Mouse (Mus musculus) liver, embryonic 13.5 days (tissue): ENCODE data around the gene Abcd1. TPM values are rescaled to one million over a fixed set of nuclear protein-coding genes. Genes with fewer than 3 reads are reported as not detected.

Experiments used
- ATAC-seq: fragments of 200-750 bp; cut with Nextera tagmentation; 2 replicates; pipeline ENCODE4 v1.8.0; 2017; ENCODE audit warnings: low read depth, mild to moderate bottlenecking, moderate number of reproducible peaks, moderate library complexity
- DNase-seq: peaks from one replicate; pipeline ENCODE4 v3.0.0; 2022
- H3K27ac ChIP-seq: fragments of 300-500 bp; sonication (generic); 2 replicates; pipeline ENCODE4 v1.5.1; 2015; ENCODE audit warnings: moderate library complexity, mild to moderate bottlenecking, inconsistent platforms
- H3K27me3 ChIP-seq: fragments of 300-500 bp; sonication (generic); 2 replicates; pipeline ENCODE4 v1.6.1; 2015; ENCODE audit warnings: mild to moderate bottlenecking, inconsistent platforms
- H3K36me3 ChIP-seq: fragments of 300-500 bp; sonication (generic); 2 replicates; pipeline ENCODE4 v1.6.1; 2015; ENCODE audit warnings: mild to moderate bottlenecking, inconsistent platforms
- H3K4me1 ChIP-seq: fragments of 300-500 bp; sonication (generic); replicated peaks from 2 replicates; pipeline ENCODE4 v1.6.1; 2015; ENCODE audit warnings: inconsistent platforms
- H3K4me2 ChIP-seq: fragments of 300-500 bp; sonication (generic); 2 replicates; pipeline ENCODE4 v1.6.1; 2015; ENCODE audit warnings: inconsistent platforms, mild to moderate bottlenecking, moderate library complexity
- H3K4me3 ChIP-seq: fragments of 300-500 bp; sonication (generic); replicated peaks from 2 replicates; pipeline ENCODE4 v1.5.1; 2015; ENCODE audit warnings: mild to moderate bottlenecking, inconsistent platforms
- H3K9ac ChIP-seq: fragments of 300-500 bp; sonication (generic); 2 replicates; pipeline ENCODE4 v1.6.1; 2015; ENCODE audit warnings: mild to moderate bottlenecking, inconsistent platforms
- H3K9me3 ChIP-seq: fragments of 300-500 bp; sonication (generic); replicated peaks from 2 replicates; pipeline ENCODE4 v1.6.1; 2016; ENCODE audit warnings: inconsistent platforms
- WGBS: fragments of 180-500 bp; shearing (Covaris S2); methylation state at CpG from one replicate; pipeline ENCODE4 v1.1.7; 2015; ENCODE audit not compliant: insufficient replicate concordance; 5-methylcytosine and 5-hydroxymethylcytosine counted together
- polyA plus RNA-seq: library from polyadenylated mRNA; unstranded; fragments of >200 nt; fragmentation: Nextera tagmentation; extraction: Ambion mirVana; gene quantifications from 2 replicates; pipeline ENCODE4 v1.2.1, GENCODE M21; 2015

Abcd1 gene
- polyA plus RNA-seq = 7.2 and 7.5 TPM in 2 replicates

GRCm38 (mm10) chrX:73716109-73716661 lies at the start of gene Abcd1, which contains the start of gene Bcap31:
Abcd1 (plus strand) TSS chrX:73716597.
Bcap31 (minus strand) TSS chrX:73716175.
- Histone ChIP-seq H3K4me2 (peak within 1 kb of the TSS; percentile 83), H3K27ac (peak within 1 kb of the TSS; percentile 90), H3K27me3 (no peaks in the 10 kb centered on the region), H3K4me3 (peak within 1 kb of the TSS; percentile 70), H3K36me3 (peaks cover 16% of the 10 kb centered on the region), H3K9me3 (no peaks in the 10 kb centered on the region), H3K4me1 (peaks cover 43% of the 10 kb centered on the region), H3K9ac (peak within 1 kb of the TSS; percentile 84)
- 13% methylated on average over 44 of the region's 45 CpGs for WGBS
- ATAC-seq (peak; percentile 89), DNase-seq (peak; percentile 91)

- no peaks in the 10 kb centered on the region for H3K9me3 ChIP-seq
- H3K4me1 ChIP-seq = no peaks in the 10 kb centered on the region
- 48% methylated on average over 4 of the region's 4 CpGs for WGBS
- ATAC-seq (peak; percentile 41; the same call in 1 of the 2 replicates), DNase-seq (peak; percentile 13)
- H3K4me3 ChIP-seq = no peak overlapping the region
- H3K9ac ChIP-seq = no peak overlapping the region
- no peaks in the 10 kb centered on the region for H3K36me3 ChIP-seq
- H3K4me2 ChIP-seq = no peak overlapping the region
- peaks cover 36% of the 10 kb centered on the region for H3K27me3 ChIP-seq
- H3K27ac ChIP-seq = no peak overlapping the region
Observed at GRCm38 (mm10) chrX:73672031-73672431, 44.4 kb upstream of the Abcd1 start.

GRCm38 (mm10) chrX:73672879-73673618 lies 43.3 kb upstream of the Abcd1 start, which contains the start of gene Slc6a8:
Slc6a8 (plus strand) TSS chrX:73673150.
- no peak for DNase-seq
- no peak within 1 kb of the TSS for H3K27ac ChIP-seq
- no peaks in the 10 kb centered on the region for H3K36me3 ChIP-seq
- ATAC-seq = peak; percentile 62
- peak within 1 kb of the TSS; percentile 72 for H3K4me2 ChIP-seq
- H3K9me3 ChIP-seq = no peaks in the 10 kb centered on the region
- H3K4me3 ChIP-seq = peak within 1 kb of the TSS; percentile 56
- peaks cover 36% of the 10 kb centered on the region for H3K27me3 ChIP-seq
- H3K4me1 ChIP-seq = no peaks in the 10 kb centered on the region
- peak within 1 kb of the TSS; percentile 64 for H3K9ac ChIP-seq
- 12% methylated on average over 61 of the region's 72 CpGs for WGBS

- H3K9ac ChIP-seq = peak overlapping the region; percentile 64
Observed at GRCm38 (mm10) chrX:73673619-73673967, 42.8 kb upstream of the Abcd1 start.

GRCm38 (mm10) chrX:73673968-73674661 lies 42.3 kb upstream of the Abcd1 start:
- Histone ChIP-seq H3K27me3 (peaks cover 36% of the 10 kb centered on the region), H3K4me1 (no peaks in the 10 kb centered on the region), H3K27ac (no peak overlapping the region), H3K36me3 (no peaks in the 10 kb centered on the region), H3K4me2 (peak overlapping the region; percentile 72), H3K4me3 (peak overlapping the region; percentile 56), H3K9ac (peak overlapping the region; percentile 64; the same call in 1 of the 2 replicates), H3K9me3 (no peaks in the 10 kb centered on the region)
- 37% methylated on average over 19 of the region's 20 CpGs for WGBS
- DNase-seq (no peak), ATAC-seq (0 out of 2 replicates have a peak, but pooled peaks have one; percentile 24)

More at GRCm38 (mm10) chrX:73673619-73673967, 42.8 kb upstream of the Abcd1 start:
- Histone ChIP-seq H3K4me3 (peak overlapping the region; percentile 56), H3K4me1 (no peaks in the 10 kb centered on the region), H3K9me3 (no peaks in the 10 kb centered on the region), H3K27me3 (peaks cover 36% of the 10 kb centered on the region), H3K4me2 (peak overlapping the region; percentile 72), H3K36me3 (no peaks in the 10 kb centered on the region), H3K27ac (no peak overlapping the region)
- 22% methylated on average over 32 of the region's 42 CpGs for WGBS
- no peak for DNase-seq
- no peak for ATAC-seq

GRCm38 (mm10) chrX:73675231-73675630 lies 41.2 kb upstream of the Abcd1 start:
- Histone ChIP-seq H3K4me3 (no peak overlapping the region), H3K9me3 (no peaks in the 10 kb centered on the region), H3K27me3 (peaks cover 33% of the 10 kb centered on the region), H3K4me2 (no peak overlapping the region), H3K36me3 (no peaks in the 10 kb centered on the region), H3K4me1 (no peaks in the 10 kb centered on the region), H3K27ac (no peak overlapping the region), H3K9ac (no peak overlapping the region)
- WGBS = 52% methylated on average over 2 of the region's 2 CpGs
- ATAC-seq = no peak
- no peak for DNase-seq

GRCm38 (mm10) chrX:73676668-73677067 lies 39.7 kb upstream of the Abcd1 start:
- no peak overlapping the region for H3K9ac ChIP-seq
- H3K4me3 ChIP-seq = no peak overlapping the region
- no peak overlapping the region for H3K27ac ChIP-seq
- H3K4me1 ChIP-seq = no peaks in the 10 kb centered on the region
- ATAC-seq (no peak), DNase-seq (no peak)
- no peaks in the 10 kb centered on the region for H3K36me3 ChIP-seq
- no peaks in the 10 kb centered on the region for H3K9me3 ChIP-seq
- H3K4me2 ChIP-seq = no peak overlapping the region
- WGBS = 88% methylated on average over 4 of the region's 4 CpGs
- peaks cover 33% of the 10 kb centered on the region for H3K27me3 ChIP-seq

- 82% methylated on average over 2 of the region's 2 CpGs for WGBS
Observed at GRCm38 (mm10) chrX:73684156-73684555, 32.2 kb upstream of the Abcd1 start.

GRCm38 (mm10) chrX:73684978-73685377 lies 31.4 kb upstream of the Abcd1 start:
- ATAC-seq = no peak
- Histone ChIP-seq H3K4me1 (no peaks in the 10 kb centered on the region), H3K4me3 (no peak overlapping the region), H3K27me3 (no peaks in the 10 kb centered on the region), H3K9me3 (no peaks in the 10 kb centered on the region), H3K9ac (no peak overlapping the region), H3K27ac (no peak overlapping the region), H3K4me2 (no peak overlapping the region), H3K36me3 (peaks cover 56% of the 10 kb centered on the region)
- no peak for DNase-seq

More at GRCm38 (mm10) chrX:73684156-73684555, 32.2 kb upstream of the Abcd1 start:
- H3K27me3 ChIP-seq = no peaks in the 10 kb centered on the region
- no peak overlapping the region for H3K9ac ChIP-seq
- no peak overlapping the region for H3K4me3 ChIP-seq
- ATAC-seq (no peak), DNase-seq (no peak)
- peaks cover 50% of the 10 kb centered on the region for H3K36me3 ChIP-seq
- no peaks in the 10 kb centered on the region for H3K4me1 ChIP-seq
- H3K4me2 ChIP-seq = no peak overlapping the region
- no peak overlapping the region for H3K27ac ChIP-seq
- no peaks in the 10 kb centered on the region for H3K9me3 ChIP-seq

GRCm38 (mm10) chrX:73685629-73686028 lies 30.8 kb upstream of the Abcd1 start:
- H3K9me3 ChIP-seq = no peaks in the 10 kb centered on the region
- H3K27me3 ChIP-seq = no peaks in the 10 kb centered on the region
- H3K4me3 ChIP-seq = no peak overlapping the region
- no peak overlapping the region for H3K4me2 ChIP-seq
- 67% methylated on average over 3 of the region's 3 CpGs for WGBS
- no peak for DNase-seq
- no peaks in the 10 kb centered on the region for H3K4me1 ChIP-seq
- no peak for ATAC-seq
- H3K36me3 ChIP-seq = peaks cover 56% of the 10 kb centered on the region
- no peak overlapping the region for H3K9ac ChIP-seq
- H3K27ac ChIP-seq = no peak overlapping the region

GRCm38 (mm10) chrX:73690917-73691629 lies 25.3 kb upstream of the Abcd1 start:
- H3K9ac ChIP-seq = no peak overlapping the region
- no peaks in the 10 kb centered on the region for H3K27me3 ChIP-seq
- no peaks in the 10 kb centered on the region for H3K9me3 ChIP-seq
- H3K36me3 ChIP-seq = peaks cover 35% of the 10 kb centered on the region
- H3K4me3 ChIP-seq = no peak overlapping the region
- H3K4me1 ChIP-seq = no peaks in the 10 kb centered on the region
- no peak overlapping the region for H3K4me2 ChIP-seq
- DNase-seq = no peak
- H3K27ac ChIP-seq = no peak overlapping the region
- 56% methylated on average over 5 of the region's 5 CpGs for WGBS
- peak; percentile 51 for ATAC-seq
